Mouse (Mus musculus) adrenal gland, postnatal 0 days (tissue): ENCODE results near the gene Chfr. TPM values are rescaled to one million over a fixed set of nuclear protein-coding genes. Genes with fewer than 3 reads are reported as not detected.

Experiments used
- polyA plus RNA-seq: library from polyadenylated mRNA; unstranded; fragments of >200 nt; fragmentation: Nextera tagmentation; extraction: Ambion mirVana; gene quantifications from 2 replicates; pipeline ENCODE4 v1.2.1, GENCODE M21; 2015

Gene Chfr
- 20.8 and 26.0 TPM in 2 replicates for polyA plus RNA-seq

GRCm38 (mm10) chr5:110135293-110136086, at the start of gene Chfr:
Gene Chfr (plus strand): TSS chr5:110135842.

GRCm38 (mm10) chr5:110094030-110094846, 41.4 kb upstream of the Chfr start, which contains the start of gene Gm35315:
Gene Gm35315 (minus strand): TSS chr5:110094420.

GRCm38 (mm10) chr5:110099656-110100580, 35.7 kb upstream of the Chfr start, which contains the start of gene Plcxd1:
Gene Plcxd1 (plus strand): TSS chr5:110099969.

GRCm38 (mm10) chr5:110107581-110108304, 27.9 kb upstream of the Chfr start, which contains the start of gene Gtpbp6:
Gene Gtpbp6 (minus strand): TSS chr5:110108197.

GRCm38 (mm10) chr5:110109991-110110441, 25.6 kb upstream of the Chfr start, which contains the start of gene Zfp605:
Gene Zfp605 (plus strand): TSS chr5:110110092.

GRCm38 (mm10) chr5:110176362-110177020, 40.8 kb downstream of the Chfr start, which contains the start of gene Golga3:
Gene Golga3 (plus strand): TSS chr5:110176701.

Other genes starting within 250 kb of the Chfr start
- 0.80 and 1.4 TPM in 2 replicates for gene Gm15446, start 212.4 kb upstream of the Chfr start, polyA plus RNA-seq
- gene Zfp932, start 139.3 kb upstream of the Chfr start, polyA plus RNA-seq: 21.8 and 36.8 TPM in 2 replicates
- gene Gm17655, start 63.3 kb upstream of the Chfr start, polyA plus RNA-seq: 2.0 and 2.4 TPM in 2 replicates
- gene Gm35315, start 41.4 kb upstream of the Chfr start, polyA plus RNA-seq: 0.25 and 0.29 TPM in 2 replicates
- gene Plcxd1, start 35.9 kb upstream of the Chfr start, polyA plus RNA-seq: 0.44 and 0.55 TPM in 2 replicates
- 29.5 and 29.6 TPM in 2 replicates for gene Gtpbp6, start 27.6 kb upstream of the Chfr start, polyA plus RNA-seq
- 5.5 and 5.9 TPM in 2 replicates for gene Zfp605, start 25.8 kb upstream of the Chfr start, polyA plus RNA-seq
- 7.2 and 10.8 TPM in 2 replicates for gene Golga3, start 40.9 kb downstream of the Chfr start, polyA plus RNA-seq
- 14.0 and 21.3 TPM in 2 replicates for gene Ankle2, start 95.2 kb downstream of the Chfr start, polyA plus RNA-seq
- gene Pgam5, start 134.1 kb downstream of the Chfr start, polyA plus RNA-seq: 33.5 and 48.6 TPM in 2 replicates
- 10.4 and 11.8 TPM in 2 replicates for gene Pxmp2, start 150.3 kb downstream of the Chfr start, polyA plus RNA-seq
- 5.2 and 6.4 TPM in 2 replicates for gene Pole, start 150.5 kb downstream of the Chfr start, polyA plus RNA-seq
- 0.35 and 1.1 TPM in 2 replicates for gene P2rx2, start 207.4 kb downstream of the Chfr start, polyA plus RNA-seq
- gene Lrcol1, start 208.9 kb downstream of the Chfr start, polyA plus RNA-seq: not detected in 2 replicates